Mouse (Mus musculus): ENCODE measurements around the gene Dpyd. TPM values are rescaled to one million over a fixed set of nuclear protein-coding genes. Genes with fewer than 3 reads are reported as not detected.

Gene Dpyd
- polyA plus RNA-seq, 2 experiments = 1.6 to 2.4 TPM

DNA sequence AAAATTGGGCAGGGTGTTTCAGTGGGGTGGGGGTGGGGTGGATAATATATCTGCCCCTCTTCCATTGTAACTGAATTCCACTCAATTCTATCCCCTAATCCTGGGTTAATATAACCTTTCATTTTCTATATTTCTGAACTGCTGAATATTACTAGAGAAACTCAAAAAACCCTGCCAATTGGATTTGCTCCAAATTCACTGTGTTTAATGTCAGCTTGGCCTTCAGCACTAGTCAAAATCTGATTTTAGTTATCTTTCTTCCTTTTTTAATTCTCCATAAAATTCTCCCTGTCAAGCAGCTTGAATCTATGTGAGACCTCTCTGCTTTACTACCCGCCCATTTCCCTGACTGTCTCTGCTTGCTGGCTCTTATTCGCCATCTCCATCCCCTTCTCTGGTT lies 713.3 kb downstream of the Dpyd start:
- Histone ChIP-seq H3K27ac (no peak overlapping the region), H3K9me3 (ENCODE audit: control insufficient read depth, low read length) (no peaks in the 10 kb centered on the region), H3K9ac (replicated peaks) (no peak overlapping the region), H3K4me3 (ENCODE audit: insufficient read depth in 1 of 2, low read depth in 2 of 2, low read length in 2 of 2) (no peak overlapping the region), H3K4me2 (ENCODE audit: low read depth) (no peak overlapping the region), H3K27me3 (ENCODE audit: control insufficient read depth, insufficient read depth, low read length) (no peaks in the 10 kb centered on the region), H3K4me1 (replicated peaks; ENCODE audit: control insufficient read depth in 2 of 2, insufficient read depth in 2 of 2, low read length in 1 of 2) (no peaks in the 10 kb centered on the region), H3K36me3 (replicated peaks; ENCODE audit: control insufficient read depth, insufficient read depth, low read depth) (no peaks in the 10 kb centered on the region)
- DNase-seq (ENCODE audit: low read depth in 3 of 3, low spot score in 3 of 3) (no peak), ATAC-seq (ENCODE audit: insufficient read depth) (no peak)
- TF ChIP-seq EP300 (IDR thresholded peaks at IDR 0.05; ENCODE audit: low read depth) (no peak), CTCF (IDR thresholded peaks at IDR 0.05; ENCODE audit: low read depth) (no peak)
- WGBS (ENCODE audit: insufficient replicate concordance) = 43% methylated on average over 2 of the region's 2 CpGs

GRCm38 (mm10) chr3:119280671-119281070 lies 718.7 kb downstream of the Dpyd start:
- Histone ChIP-seq H3K4me3 (ENCODE audit: insufficient read depth in 1 of 2, low read depth in 2 of 2, low read length in 2 of 2) (no peak overlapping the region), H3K27me3 (ENCODE audit: control insufficient read depth, insufficient read depth, low read length) (no peaks in the 10 kb centered on the region), H3K36me3 (replicated peaks; ENCODE audit: control insufficient read depth, insufficient read depth, low read depth) (no peaks in the 10 kb centered on the region), H3K4me2 (ENCODE audit: low read depth) (no peak overlapping the region), H3K27ac (no peak overlapping the region), H3K4me1 (replicated peaks; ENCODE audit: control insufficient read depth in 2 of 2, insufficient read depth in 2 of 2, low read length in 1 of 2) (no peaks in the 10 kb centered on the region), H3K9ac (replicated peaks) (no peak overlapping the region), H3K9me3 (ENCODE audit: control insufficient read depth, low read length) (no peaks in the 10 kb centered on the region)
- ATAC-seq (ENCODE audit: insufficient read depth) = no peak
- WGBS (ENCODE audit: insufficient replicate concordance) = 49% methylated on average over 2 of the region's 2 CpGs
- no peak for DNase-seq (ENCODE audit: low read depth in 3 of 3, low spot score in 3 of 3)
- TF ChIP-seq CTCF (IDR thresholded peaks at IDR 0.05; ENCODE audit: low read depth) (no peak), EP300 (IDR thresholded peaks at IDR 0.05; ENCODE audit: low read depth) (no peak)

DNA sequence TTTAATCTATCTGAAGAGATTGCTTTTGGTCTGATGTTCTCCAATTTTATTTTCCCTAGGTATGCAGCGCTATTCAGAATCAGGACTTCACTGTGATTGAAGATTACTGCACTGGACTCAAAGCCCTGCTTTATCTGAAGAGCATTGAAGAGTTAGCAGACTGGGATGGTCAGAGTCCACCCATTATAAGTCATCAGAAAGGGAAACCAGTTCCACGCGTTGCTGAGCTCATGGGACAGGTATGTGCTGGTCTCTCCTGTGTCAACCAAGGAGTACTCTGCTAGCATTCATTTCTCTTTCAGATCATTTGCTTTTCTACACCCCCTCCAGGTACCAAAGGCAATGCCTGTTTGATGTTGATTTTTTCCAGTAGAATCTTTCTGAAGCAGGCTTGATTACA lies 752.8 kb downstream of the Dpyd start:
- H3K9me3 ChIP-seq (ENCODE audit: control insufficient read depth, low read length) = no peaks in the 10 kb centered on the region
- no peaks in the 10 kb centered on the region for H3K4me1 ChIP-seq (replicated peaks; ENCODE audit: control insufficient read depth in 2 of 2, insufficient read depth in 2 of 2, low read length in 1 of 2)
- no peaks in the 10 kb centered on the region for H3K36me3 ChIP-seq (replicated peaks; ENCODE audit: control insufficient read depth, insufficient read depth, low read depth)
- H3K27me3 ChIP-seq (ENCODE audit: control insufficient read depth, insufficient read depth, low read length) = no peaks in the 10 kb centered on the region
- no peak for TF ChIP-seq EP300 (IDR thresholded peaks at IDR 0.05; ENCODE audit: low read depth)
- no peak for TF ChIP-seq CTCF (IDR thresholded peaks at IDR 0.05; ENCODE audit: low read depth)
- H3K9ac ChIP-seq (replicated peaks) = no peak overlapping the region
- WGBS (ENCODE audit: insufficient replicate concordance) = 71% methylated on average over 3 of the region's 3 CpGs
- no peak for ATAC-seq (ENCODE audit: insufficient read depth)
- H3K4me2 ChIP-seq (ENCODE audit: low read depth) = no peak overlapping the region
- no peak overlapping the region for H3K4me3 ChIP-seq (ENCODE audit: insufficient read depth in 1 of 2, low read depth in 2 of 2, low read length in 2 of 2)
- DNase-seq (ENCODE audit: low read depth in 3 of 3, low spot score in 3 of 3) = no peak
- no peak overlapping the region for H3K27ac ChIP-seq

DNA sequence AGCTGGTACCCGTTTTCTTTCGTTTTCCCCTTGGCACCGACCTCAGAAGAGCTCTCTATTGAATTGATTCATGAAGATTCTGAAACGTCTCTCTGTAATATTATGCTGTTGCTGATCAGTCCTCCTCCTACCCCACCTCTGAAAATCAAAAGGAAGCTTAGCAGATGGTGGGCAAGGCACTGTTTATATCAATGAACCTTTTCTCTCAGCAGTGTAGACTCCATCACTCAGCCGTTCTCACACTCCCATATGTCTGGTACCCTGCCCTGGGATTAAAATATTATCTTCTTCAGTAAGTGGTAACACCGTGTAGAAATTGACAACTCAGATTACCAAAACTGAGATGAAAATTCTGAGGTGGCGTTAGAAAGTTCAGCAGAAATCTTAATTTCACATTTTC lies 767.1 kb downstream of the Dpyd start:
- WGBS (ENCODE audit: insufficient replicate concordance) = 60% methylated on average over 7 of the region's 7 CpGs
- no peaks in the 10 kb centered on the region for H3K27me3 ChIP-seq (ENCODE audit: control insufficient read depth, insufficient read depth, low read length)
- no peaks in the 10 kb centered on the region for H3K4me1 ChIP-seq (replicated peaks; ENCODE audit: control insufficient read depth in 2 of 2, insufficient read depth in 2 of 2, low read length in 1 of 2)
- ATAC-seq (ENCODE audit: insufficient read depth) (no peak), DNase-seq (ENCODE audit: low read depth in 3 of 3, low spot score in 3 of 3) (no peak)
- H3K27ac ChIP-seq = no peak overlapping the region
- no peak overlapping the region for H3K4me3 ChIP-seq (ENCODE audit: insufficient read depth in 1 of 2, low read depth in 2 of 2, low read length in 2 of 2)
- H3K9me3 ChIP-seq (ENCODE audit: control insufficient read depth, low read length) = no peaks in the 10 kb centered on the region
- H3K4me2 ChIP-seq (ENCODE audit: low read depth) = no peak overlapping the region
- TF ChIP-seq CTCF (IDR thresholded peaks at IDR 0.05; ENCODE audit: low read depth) (no peak), EP300 (IDR thresholded peaks at IDR 0.05; ENCODE audit: low read depth) (no peak)
- no peak overlapping the region for H3K9ac ChIP-seq (replicated peaks)
- H3K36me3 ChIP-seq (replicated peaks; ENCODE audit: control insufficient read depth, insufficient read depth, low read depth) = no peaks in the 10 kb centered on the region

- Histone ChIP-seq H3K9ac (replicated peaks) (no peak overlapping the region), H3K9me3 (ENCODE audit: control insufficient read depth, low read length) (no peaks in the 10 kb centered on the region), H3K4me1 (replicated peaks; ENCODE audit: control insufficient read depth in 2 of 2, insufficient read depth in 2 of 2, low read length in 1 of 2) (no peaks in the 10 kb centered on the region), H3K36me3 (replicated peaks; ENCODE audit: control insufficient read depth, insufficient read depth, low read depth) (no peaks in the 10 kb centered on the region), H3K4me3 (ENCODE audit: insufficient read depth in 1 of 2, low read depth in 2 of 2, low read length in 2 of 2) (no peak overlapping the region), H3K27ac (no peak overlapping the region), H3K4me2 (ENCODE audit: low read depth) (no peak overlapping the region), H3K27me3 (ENCODE audit: control insufficient read depth, insufficient read depth, low read length) (no peaks in the 10 kb centered on the region)
- ATAC-seq (ENCODE audit: insufficient read depth) (no peak), DNase-seq (ENCODE audit: low read depth in 3 of 3, low spot score in 3 of 3) (no peak)
- no peak for TF ChIP-seq CTCF (IDR thresholded peaks at IDR 0.05; ENCODE audit: low read depth)
- TF ChIP-seq EP300 (IDR thresholded peaks at IDR 0.05; ENCODE audit: low read depth) = no peak
- WGBS (ENCODE audit: insufficient replicate concordance) = 46% methylated on average over 7 of the region's 7 CpGs
Observed at GRCm38 (mm10) chr3:119333335-119334305, 771.7 kb downstream of the Dpyd start.
